ENCODE assay signal across 8 mouse cellular contexts in the genomic region with DNA sequence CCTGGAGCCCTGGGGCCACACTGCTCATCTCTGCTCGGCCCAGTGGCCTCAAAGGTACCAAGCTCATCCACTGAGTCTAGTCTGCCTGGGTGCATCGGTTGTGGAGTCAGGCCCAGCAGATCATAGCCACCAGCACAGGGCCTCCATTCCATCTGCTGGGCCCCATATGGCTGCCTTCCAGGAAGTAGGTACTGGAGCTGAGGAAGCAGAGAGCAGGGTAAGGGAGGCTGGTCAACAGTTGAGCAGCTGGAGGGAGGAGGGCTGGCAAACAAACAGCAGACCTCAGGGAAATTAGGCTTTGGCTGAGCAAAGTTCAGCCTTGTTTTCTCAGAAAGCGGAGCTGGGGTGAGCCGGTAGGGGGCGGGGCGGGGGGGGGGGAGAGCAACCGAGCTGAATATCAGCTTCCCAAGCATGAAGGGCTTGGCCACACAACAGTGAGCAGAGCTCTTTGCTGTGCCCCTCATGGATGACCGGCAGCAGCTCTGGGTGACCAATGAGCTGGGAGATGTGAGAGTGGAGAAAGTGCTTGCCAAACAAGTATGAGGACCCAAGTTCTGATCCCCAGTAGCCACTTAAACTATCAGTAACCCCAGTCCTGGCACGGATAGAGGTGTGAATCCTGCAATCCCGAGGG.
DNase-seq lines count a peak whose midpoint lies in the region; ATAC-seq lines count a peak whose summit lies in the region.

No protein-coding gene starts in this region.

- peak; percentile 90 for DNase-seq in left cerebral cortex, postnatal 4 days
- no peak for DNase-seq in left cerebral cortex, adult 9 months (ENCODE audit: low spot score in 2 of 2)
- DNase-seq in embryonic facial prominence, embryonic 14.5 days (ENCODE audit: low spot score): peak; percentile 85
- peak; percentile 29 to 52 for DNase-seq in heart, postnatal 14 days
- DNase-seq in kidney, postnatal 4 days: peak; percentile 62 to 78
- DNase-seq in layer of hippocampus, adult 11-12 months (ENCODE audit: low spot score): no peak
- DNase-seq in spleen, adult 18-20 months: no peak

- intact Hi-C loops in left cerebral cortex, postnatal 4 days (cut with DNase I): loop anchor here (10.0 kb wide), 1 partner anchor 230 kb away; the partner anchor contains the start of gene Irf2bp2
- intact Hi-C loops in heart, postnatal 14 days (cut with DNase I): no loop called here

- ATAC-seq in embryonic facial prominence, embryonic 14.5 days (ENCODE audit: low read depth): peak; percentile 51
- ATAC-seq in midbrain, embryonic 12.5 days (ENCODE audit: low FRiP score, low read depth): no peak

- no peak overlapping the region for H3K4me3 ChIP-seq in embryonic facial prominence, embryonic 14.5 days (ENCODE audit: low read depth, low read length)
- no peak overlapping the region for H3K4me3 ChIP-seq in midbrain, embryonic 12.5 days

- H3K4me2 ChIP-seq in embryonic facial prominence, embryonic 14.5 days (ENCODE audit: low read depth, low read length): no peak overlapping the region
- no peak overlapping the region for H3K4me2 ChIP-seq in midbrain, embryonic 12.5 days (replicated peaks)

- H3K36me3 ChIP-seq in embryonic facial prominence, embryonic 14.5 days (ENCODE audit: control insufficient read depth, insufficient read depth, low read length): no peaks in the 10 kb centered on the region
- no peaks in the 10 kb centered on the region for H3K36me3 ChIP-seq in midbrain, embryonic 12.5 days

- no peaks in the 10 kb centered on the region for H3K27me3 ChIP-seq in embryonic facial prominence, embryonic 14.5 days (replicated peaks; ENCODE audit: control insufficient read depth, insufficient read depth, low read length)
- H3K27me3 ChIP-seq in midbrain, embryonic 12.5 days: no peaks in the 10 kb centered on the region

- 36% methylated on average over 10 of the region's 10 CpGs for WGBS in embryonic facial prominence, embryonic 14.5 days
- WGBS in midbrain, embryonic 12.5 days: 44% methylated on average over 10 of the region's 10 CpGs

- H3K9me3 ChIP-seq in embryonic facial prominence, embryonic 14.5 days (ENCODE audit: control insufficient read depth, low read length): no peaks in the 10 kb centered on the region
- no peaks in the 10 kb centered on the region for H3K9me3 ChIP-seq in midbrain, embryonic 12.5 days

- 0 out of 2 replicates have a peak overlapping the region, but pooled peaks have one; percentile 15 for H3K9ac ChIP-seq in embryonic facial prominence, embryonic 14.5 days (ENCODE audit: low read depth, low read length)
- no peak overlapping the region for H3K9ac ChIP-seq in midbrain, embryonic 12.5 days (replicated peaks)

- H3K4me1 ChIP-seq in embryonic facial prominence, embryonic 14.5 days (ENCODE audit: control insufficient read depth, insufficient read depth, low read length): peaks cover 40% of the 10 kb centered on the region
- H3K4me1 ChIP-seq in midbrain, embryonic 12.5 days: peaks cover 27% of the 10 kb centered on the region

- peak overlapping the region; percentile 96 for H3K27ac ChIP-seq in embryonic facial prominence, embryonic 14.5 days (replicated peaks; ENCODE audit: low read depth, low read length)
- H3K27ac ChIP-seq in midbrain, embryonic 12.5 days (replicated peaks): peak overlapping the region; percentile 91

Comparison
In these comparisons a context has a peak if more than half of its experiments do, and no peak if none do; other contexts are left out.
1. DNase-seq: peak in left cerebral cortex, postnatal 4 days (single experiment), embryonic facial prominence, embryonic 14.5 days (single experiment), heart, postnatal 14 days (2 of 2) and kidney, postnatal 4 days (2 of 2); none in left cerebral cortex, adult 9 months (0 of 2), layer of hippocampus, adult 11-12 months (single experiment) and spleen, adult 18-20 months (0 of 2).